Mouse (Mus musculus) forebrain, embryonic 12.5 days (tissue): ENCODE data around the gene Adamts2. TPM values are rescaled to one million over a fixed set of nuclear protein-coding genes. Genes with fewer than 3 reads are reported as not detected.

Experiments used
- ATAC-seq: fragments of 200-750 bp; cut with Nextera tagmentation; 2 replicates; pipeline ENCODE4 v1.8.0; 2017; ENCODE audit warnings: moderate TSS enrichment; ENCODE audit not compliant: low FRiP score
- H3K27ac ChIP-seq: fragments of 300-500 bp; sonication (generic); 2 replicates; pipeline ENCODE4 v1.5.1; 2016; ENCODE audit warnings: mild to moderate bottlenecking
- H3K27me3 ChIP-seq: fragments of 300-500 bp; sonication (generic); 2 replicates; pipeline ENCODE4 v1.6.1; 2016; ENCODE audit warnings: mild to moderate bottlenecking
- H3K36me3 ChIP-seq: fragments of 300-500 bp; sonication (generic); replicated peaks from 2 replicates; pipeline ENCODE4 v1.6.1; 2016; ENCODE audit warnings: mild to moderate bottlenecking
- H3K4me1 ChIP-seq: fragments of 300-500 bp; sonication (generic); 2 replicates; pipeline ENCODE4 v1.6.1; 2016
- H3K4me2 ChIP-seq: fragments of 300-500 bp; sonication (generic); 2 replicates; pipeline ENCODE4 v1.6.1; 2016; ENCODE audit warnings: mild to moderate bottlenecking, moderate library complexity
- H3K4me3 ChIP-seq: fragments of 300-500 bp; sonication (generic); replicated peaks from 2 replicates; pipeline ENCODE4 v1.5.1; 2016; ENCODE audit warnings: mild to moderate bottlenecking
- H3K9ac ChIP-seq: fragments of 300-500 bp; sonication (generic); 2 replicates; pipeline ENCODE4 v1.6.1; 2016; ENCODE audit warnings: mild to moderate bottlenecking
- H3K9me3 ChIP-seq: fragments of 300-500 bp; sonication (generic); 2 replicates; pipeline ENCODE4 v1.6.1; 2016
- WGBS: fragments of 180-500 bp; shearing (Covaris S2); methylation state at CpG from one replicate; pipeline ENCODE4 v1.1.7; 2016; 5-methylcytosine and 5-hydroxymethylcytosine counted together
- polyA plus RNA-seq: library from polyadenylated mRNA; unstranded; fragments of >200 nt; fragmentation: Nextera tagmentation; extraction: Ambion mirVana; gene quantifications from 2 replicates; pipeline ENCODE4 v1.2.1, GENCODE M21; 2016

The Adamts2 gene
- polyA plus RNA-seq, 1 experiment from 2014 or later = 1.8 TPM

GRCm38 (mm10) chr11:50757741-50758140 lies 155.9 kb downstream of the Adamts2 start:
- no peak for ATAC-seq
- Histone ChIP-seq H3K36me3 (no peaks in the 10 kb centered on the region), H3K9me3 (no peaks in the 10 kb centered on the region), H3K4me2 (no peak overlapping the region), H3K27ac (no peak overlapping the region), H3K9ac (no peak overlapping the region), H3K4me1 (no peaks in the 10 kb centered on the region), H3K4me3 (no peak overlapping the region), H3K27me3 (no peaks in the 10 kb centered on the region)
- whole genome bisulfite sequencing = 52% methylated on average over 4 of the region's 4 CpGs

DNA sequence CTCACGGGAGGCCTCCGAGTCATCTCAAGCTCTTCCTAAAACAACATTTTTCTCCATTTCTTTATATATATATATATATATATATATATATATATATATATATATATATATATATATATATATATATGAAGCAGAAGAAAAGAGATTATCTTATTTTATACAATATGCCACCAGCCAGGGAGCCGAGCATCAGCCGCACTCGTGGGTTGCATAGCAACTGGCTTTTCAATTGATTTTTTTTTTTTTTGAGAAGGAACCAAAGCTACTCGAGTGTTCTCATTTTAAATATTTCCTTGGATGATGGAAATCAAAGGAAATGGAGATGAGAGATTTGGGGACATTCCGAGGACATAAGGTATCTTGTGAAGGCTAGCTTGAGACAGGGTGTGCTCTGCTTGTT lies 164.6 kb downstream of the Adamts2 start:
- Histone ChIP-seq H3K9ac (no peak overlapping the region), H3K4me1 (peaks cover 5% of the 10 kb centered on the region; the same call in 1 of the 2 replicates), H3K27me3 (no peaks in the 10 kb centered on the region), H3K36me3 (no peaks in the 10 kb centered on the region), H3K4me2 (no peak overlapping the region), H3K9me3 (no peaks in the 10 kb centered on the region), H3K4me3 (no peak overlapping the region), H3K27ac (no peak overlapping the region)
- no peak for ATAC-seq
- 84% methylated on average over 7 of the region's 7 CpGs for WGBS

DNA sequence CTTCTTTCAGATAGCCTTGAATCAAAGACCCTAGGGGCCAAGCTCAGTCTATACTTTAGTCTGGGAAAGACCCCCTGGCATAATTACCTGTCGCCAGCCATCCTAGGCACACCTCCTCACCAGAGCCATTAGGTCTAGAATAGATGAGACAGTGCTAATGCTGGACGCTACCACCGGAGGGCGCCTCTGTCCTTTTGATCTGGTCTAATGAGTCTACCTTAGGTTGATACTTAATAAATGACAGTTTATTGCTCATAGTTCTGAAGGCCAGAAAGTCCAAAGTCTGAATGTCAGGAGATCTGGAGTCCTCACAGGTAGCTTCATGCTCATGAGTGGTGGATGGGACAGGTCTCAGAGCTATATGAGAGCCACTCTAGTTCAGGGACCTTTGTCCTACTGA lies 165.2 kb downstream of the Adamts2 start:
- no peak overlapping the region for H3K4me2 ChIP-seq
- no peak overlapping the region for H3K4me3 ChIP-seq
- no peak for ATAC-seq
- H3K27me3 ChIP-seq = no peaks in the 10 kb centered on the region
- no peaks in the 10 kb centered on the region for H3K36me3 ChIP-seq
- peaks cover 5% of the 10 kb centered on the region; the same call in 1 of the 2 replicates for H3K4me1 ChIP-seq
- WGBS = 21% methylated on average over 4 of the region's 4 CpGs
- H3K27ac ChIP-seq = no peak overlapping the region
- no peak overlapping the region for H3K9ac ChIP-seq
- H3K9me3 ChIP-seq = no peaks in the 10 kb centered on the region

- H3K4me1 ChIP-seq = peaks cover 5% of the 10 kb centered on the region; the same call in 1 of the 2 replicates
- peak; percentile 90 for ATAC-seq
- no peaks in the 10 kb centered on the region for H3K9me3 ChIP-seq
- no peaks in the 10 kb centered on the region for H3K36me3 ChIP-seq
- no peaks in the 10 kb centered on the region for H3K27me3 ChIP-seq
- H3K9ac ChIP-seq = 0 out of 2 replicates have a peak overlapping the region, but pooled peaks have one; percentile 25
- peak overlapping the region; percentile 23 for H3K4me3 ChIP-seq
- 15% methylated on average over 14 of the region's 14 CpGs for WGBS
- H3K4me2 ChIP-seq = peak overlapping the region; percentile 53
- no peak overlapping the region for H3K27ac ChIP-seq
Measured at GRCm38 (mm10) chr11:50768995-50769749, 167.3 kb downstream of the Adamts2 start.

DNA sequence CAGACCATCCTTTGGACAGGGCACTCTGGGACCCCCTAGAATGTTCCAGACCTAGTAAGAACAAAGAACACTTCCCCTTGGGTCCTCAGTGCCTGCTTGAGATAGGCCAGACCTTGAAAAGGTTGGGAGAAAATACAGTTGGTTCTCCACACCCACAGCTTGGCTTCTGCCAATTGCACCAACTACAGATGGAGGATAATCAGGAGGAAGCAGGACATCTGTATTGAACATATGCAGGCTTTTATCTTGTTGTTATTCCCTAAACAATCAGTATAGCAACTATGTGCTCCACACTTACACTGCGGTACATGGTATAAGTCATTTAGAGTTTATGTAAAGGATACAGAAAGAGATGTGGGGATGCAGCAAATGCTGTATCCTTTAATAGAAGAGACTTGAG lies 169.1 kb downstream of the Adamts2 start:
- Histone ChIP-seq H3K4me2 (no peak overlapping the region), H3K4me3 (no peak overlapping the region), H3K36me3 (no peaks in the 10 kb centered on the region), H3K4me1 (peaks cover 5% of the 10 kb centered on the region; the same call in 1 of the 2 replicates), H3K27ac (no peak overlapping the region), H3K27me3 (no peaks in the 10 kb centered on the region), H3K9me3 (no peaks in the 10 kb centered on the region), H3K9ac (no peak overlapping the region)
- WGBS = 100% methylated on average over 1 of the region's 1 CpGs
- ATAC-seq = no peak

GRCm38 (mm10) chr11:50797674-50798073 lies 195.8 kb downstream of the Adamts2 start:
- H3K27me3 ChIP-seq = no peaks in the 10 kb centered on the region
- H3K4me3 ChIP-seq = no peak overlapping the region
- no peak for ATAC-seq
- no peak overlapping the region for H3K4me2 ChIP-seq
- H3K4me1 ChIP-seq = no peaks in the 10 kb centered on the region; the same call in 1 of the 2 replicates
- H3K36me3 ChIP-seq = no peaks in the 10 kb centered on the region
- H3K27ac ChIP-seq = no peak overlapping the region
- no peaks in the 10 kb centered on the region for H3K9me3 ChIP-seq
- WGBS = 85% methylated on average over 11 of the region's 11 CpGs
- no peak overlapping the region for H3K9ac ChIP-seq

- Histone ChIP-seq H3K4me2 (no peak overlapping the region), H3K36me3 (no peaks in the 10 kb centered on the region), H3K9ac (no peak overlapping the region), H3K4me3 (no peak overlapping the region), H3K4me1 (no peaks in the 10 kb centered on the region; the same call in 1 of the 2 replicates), H3K27me3 (no peaks in the 10 kb centered on the region), H3K9me3 (no peaks in the 10 kb centered on the region), H3K27ac (no peak overlapping the region)
- ATAC-seq = no peak
Measured at GRCm38 (mm10) chr11:50798836-50799235, 197.0 kb downstream of the Adamts2 start.

GRCm38 (mm10) chr11:50814233-50814632 lies 212.3 kb downstream of the Adamts2 start:
- ATAC-seq = no peak
- no peak overlapping the region for H3K4me2 ChIP-seq
- no peak overlapping the region for H3K27ac ChIP-seq
- H3K4me3 ChIP-seq = no peak overlapping the region
- H3K9me3 ChIP-seq = peaks cover 61% of the 10 kb centered on the region
- 97% methylated on average over 4 of the region's 4 CpGs for WGBS
- no peaks in the 10 kb centered on the region for H3K27me3 ChIP-seq
- no peaks in the 10 kb centered on the region for H3K4me1 ChIP-seq
- H3K9ac ChIP-seq = no peak overlapping the region
- peaks cover 98% of the 10 kb centered on the region for H3K36me3 ChIP-seq

DNA sequence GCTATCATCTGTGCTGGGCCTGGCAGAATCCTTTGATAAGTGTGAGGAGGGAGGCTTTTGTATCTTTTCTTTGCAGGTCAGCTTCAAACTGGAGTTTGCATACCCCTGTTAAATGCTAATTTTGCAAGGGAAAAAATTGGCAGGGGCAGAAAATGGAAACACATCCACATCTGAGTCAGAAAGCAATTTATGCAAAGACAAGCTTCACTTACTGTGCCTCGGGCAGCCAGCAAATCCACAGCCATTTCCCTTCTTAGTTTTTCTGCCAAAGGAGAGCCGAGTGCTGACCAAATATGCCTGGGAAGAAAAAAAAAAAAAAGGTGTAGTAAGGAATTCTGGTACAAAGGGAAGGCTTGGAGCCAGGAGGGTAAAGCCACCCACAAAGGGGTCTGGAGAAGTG lies 224.3 kb downstream of the Adamts2 start:
- H3K4me2 ChIP-seq = peak overlapping the region; percentile 86
- H3K9ac ChIP-seq = peak overlapping the region; percentile 86
- peaks cover 10% of the 10 kb centered on the region for H3K4me1 ChIP-seq
- H3K27ac ChIP-seq = no peak overlapping the region
- no peak for ATAC-seq
- peak overlapping the region; percentile 85 for H3K4me3 ChIP-seq
- peaks cover 43% of the 10 kb centered on the region for H3K36me3 ChIP-seq
- no peaks in the 10 kb centered on the region for H3K27me3 ChIP-seq
- H3K9me3 ChIP-seq = no peaks in the 10 kb centered on the region
- WGBS = 58% methylated on average over 2 of the region's 2 CpGs

GRCm38 (mm10) chr11:50827010-50827953 lies 225.4 kb downstream of the Adamts2 start, which contains the start of gene Zfp354c:
TSS of gene Zfp354c (minus strand) at chr11:50827724.
- Histone ChIP-seq H3K27ac (0 out of 2 replicates have a peak within 1 kb of the TSS, but pooled peaks have one; percentile 46), H3K4me1 (peaks cover 10% of the 10 kb centered on the region), H3K9me3 (no peaks in the 10 kb centered on the region), H3K4me3 (peak within 1 kb of the TSS; percentile 85), H3K9ac (peak within 1 kb of the TSS; percentile 86), H3K27me3 (no peaks in the 10 kb centered on the region), H3K36me3 (peaks cover 33% of the 10 kb centered on the region), H3K4me2 (peak within 1 kb of the TSS; percentile 86)
- ATAC-seq = peak; percentile 97
- WGBS = 1% methylated on average over 45 of the region's 45 CpGs

- WGBS = 93% methylated on average over 4 of the region's 4 CpGs
- H3K36me3 ChIP-seq = peaks cover 13% of the 10 kb centered on the region
- ATAC-seq = no peak
- H3K4me2 ChIP-seq = no peak overlapping the region
- H3K4me1 ChIP-seq = peaks cover 9% of the 10 kb centered on the region; the same call in 1 of the 2 replicates
- H3K9me3 ChIP-seq = peaks cover 7% of the 10 kb centered on the region; the same call in 1 of the 2 replicates
- no peak overlapping the region for H3K9ac ChIP-seq
- H3K27me3 ChIP-seq = no peaks in the 10 kb centered on the region
- H3K4me3 ChIP-seq = no peak overlapping the region
- H3K27ac ChIP-seq = no peak overlapping the region
Measured at GRCm38 (mm10) chr11:50835727-50836126, 233.8 kb downstream of the Adamts2 start.
